Mouse (Mus musculus) thymus, adult 2 months (tissue): ENCODE data around the gene Usp47. TPM values are rescaled to one million over a fixed set of nuclear protein-coding genes. Genes with fewer than 3 reads are reported as not detected.

ENCODE experiments used
- DNase-seq: peaks from one replicate; pipeline ENCODE4 v3.0.0; 2021
- H3K27ac ChIP-seq: fragments of 200-500 bp; 2 replicates; pipeline ENCODE4 v1.5.1; 2012; ENCODE audit warnings: low read length, control low read depth; ENCODE audit not compliant: control insufficient read depth, insufficient read depth
- H3K27me3 ChIP-seq: fragments of 200-500 bp; 2 replicates; pipeline ENCODE4 v1.6.1; 2012; ENCODE audit warnings: mild to moderate bottlenecking, low read length, moderate library complexity, mixed read lengths; ENCODE audit not compliant: control insufficient read depth, insufficient read depth
- H3K36me3 ChIP-seq: fragments of 200-500 bp; 2 replicates; pipeline ENCODE4 v1.6.1; 2012; ENCODE audit warnings: mild to moderate bottlenecking, low read length, moderate library complexity; ENCODE audit not compliant: control insufficient read depth, insufficient read depth
- H3K4me1 ChIP-seq: fragments of 200-500 bp; replicated peaks from 2 replicates; pipeline ENCODE4 v1.6.1; 2012; ENCODE audit warnings: low read length; ENCODE audit not compliant: control insufficient read depth, insufficient read depth
- H3K4me3 ChIP-seq: fragments of 200-500 bp; 2 replicates; pipeline ENCODE4 v1.5.1; 2012; ENCODE audit warnings: mild to moderate bottlenecking, low read length, control low read depth, moderate library complexity; ENCODE audit not compliant: control insufficient read depth, insufficient read depth
- CTCF ChIP-seq: fragments of 200-500 bp; IDR thresholded peaks from 2 replicates; pipeline ENCODE4 v1.5.1; 2012; ENCODE audit warnings: mild to moderate bottlenecking, control low read depth, low read length, moderate library complexity, borderline replicate concordance; ENCODE audit not compliant: control insufficient read depth, poor library complexity, insufficient read depth; ENCODE audit errors: extremely low read depth
- POLR2A ChIP-seq: fragments of 200-500 bp; IDR thresholded peaks from 2 replicates; pipeline ENCODE4 v1.6.1; 2012; ENCODE audit warnings: mild to moderate bottlenecking, low read length, control low read depth, moderate library complexity; ENCODE audit not compliant: control insufficient read depth, poor library complexity, insufficient read depth; ENCODE audit errors: extremely low read depth
- WGBS: fragments of 180-500 bp; shearing (Covaris S2); methylation state at CpG from one replicate; pipeline ENCODE4 v1.1.7; 2018; 5-methylcytosine and 5-hydroxymethylcytosine counted together
- polyA plus RNA-seq: library from polyadenylated mRNA; depleted of rRNA; stranded (reverse); fragments of >200 nt; gene quantifications from 2 replicates; pipeline ENCODE4 v1.2.3, GENCODE M21; 2012; rRNA removed

Usp47 gene
- polyA plus RNA-seq: 12.6 and 13.2 TPM in 2 replicates

DNA sequence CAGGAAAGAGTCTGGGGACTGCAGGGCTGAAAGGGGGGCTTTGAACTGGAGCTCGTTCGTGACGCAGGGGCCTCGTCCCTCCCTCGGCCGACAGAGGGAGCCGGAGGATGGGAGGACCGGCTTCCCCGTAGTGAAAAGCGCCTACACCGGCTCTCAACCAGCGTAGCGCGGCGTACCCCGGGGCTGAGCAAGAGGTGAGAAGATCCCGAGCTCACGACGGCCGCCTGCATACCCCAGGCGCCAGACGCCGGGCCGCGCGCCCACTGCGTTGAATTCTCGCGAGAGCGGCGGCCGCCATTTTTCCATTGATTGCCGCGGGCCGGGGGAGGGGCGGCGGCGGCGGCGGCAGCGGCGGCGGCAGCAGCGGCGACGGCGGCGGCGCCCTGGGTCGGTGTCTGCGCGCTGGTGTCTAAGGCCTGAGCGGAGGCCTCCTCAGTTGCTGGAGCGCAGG, at the start of gene Usp47:
TSS of gene Usp47 (plus strand) at position 355 of the 451 bp plus-strand sequence.
- TF ChIP-seq POLR2A (peak; percentile 69; the same call in 1 of the 2 replicates), CTCF (peak; percentile 72; the same call in 1 of the 2 replicates)
- WGBS: 1% methylated on average over 54 of the region's 54 CpGs
- Histone ChIP-seq H3K36me3 (no peaks in the 10 kb centered on the region; the same call in 1 of the 2 replicates), H3K27ac (peak within 1 kb of the TSS; percentile 40), H3K4me3 (peak within 1 kb of the TSS; percentile 95), H3K4me1 (peaks cover 4% of the 10 kb centered on the region), H3K27me3 (no peaks in the 10 kb centered on the region)
- peak; percentile 89 for DNase-seq

- no peak overlapping the region for H3K4me3 ChIP-seq
- H3K27ac ChIP-seq: no peak overlapping the region
- no peaks in the 10 kb centered on the region for H3K36me3 ChIP-seq
- no peaks in the 10 kb centered on the region for H3K4me1 ChIP-seq
- H3K27me3 ChIP-seq: no peaks in the 10 kb centered on the region
- no peak for DNase-seq
- TF ChIP-seq POLR2A (no peak), CTCF (no peak)
- WGBS: 20% methylated on average over 2 of the region's 2 CpGs
Measured at GRCm38 (mm10) chr7:111976401-111976800, 46.9 kb upstream of the Usp47 start.

DNA sequence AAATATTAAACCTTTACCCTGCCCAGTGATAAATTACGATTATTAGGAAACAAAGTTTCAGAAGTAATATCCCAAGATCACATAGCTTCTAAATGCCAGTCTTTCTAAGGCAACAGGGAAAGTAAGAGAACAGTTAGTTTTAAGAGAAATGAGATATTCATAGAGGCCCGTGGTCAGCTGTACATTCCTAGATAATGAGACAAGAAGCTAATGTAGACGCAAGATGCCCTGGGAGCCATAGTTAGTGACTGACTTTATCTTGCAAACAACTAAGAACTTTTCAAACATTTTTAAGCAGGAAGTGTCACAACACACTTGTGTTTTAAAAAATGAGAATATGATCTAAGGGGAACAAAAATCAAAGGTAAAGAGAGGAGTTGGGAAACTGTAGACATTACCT, 45.4 kb upstream of the Usp47 start:
- 95% methylated on average over 3 of the region's 3 CpGs for WGBS
- H3K27ac ChIP-seq: no peak overlapping the region
- H3K4me3 ChIP-seq: no peak overlapping the region
- DNase-seq: no peak
- H3K36me3 ChIP-seq: no peaks in the 10 kb centered on the region
- H3K4me1 ChIP-seq: no peaks in the 10 kb centered on the region
- H3K27me3 ChIP-seq: no peaks in the 10 kb centered on the region
- no peak for TF ChIP-seq POLR2A

DNA sequence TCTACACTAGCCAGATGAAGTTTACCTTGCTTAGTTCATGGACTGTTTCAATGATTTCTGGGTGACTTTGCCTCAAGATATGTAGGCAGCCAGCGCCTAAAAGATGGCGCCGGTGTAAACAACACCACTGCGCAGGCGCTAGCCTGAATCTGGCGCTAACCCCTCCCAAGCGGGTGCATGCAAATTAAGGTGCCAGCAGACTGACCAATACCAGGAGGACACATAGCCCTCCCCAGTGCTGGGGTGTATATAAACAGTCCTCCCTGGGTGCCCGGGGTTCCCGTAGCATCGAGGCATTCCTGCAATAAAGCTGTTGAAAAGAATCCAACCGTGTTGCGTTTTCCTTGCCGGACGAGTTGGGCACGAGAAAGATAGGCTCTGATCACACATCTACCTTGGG, 41.0 kb upstream of the Usp47 start:
- no peak overlapping the region for H3K4me3 ChIP-seq
- H3K4me1 ChIP-seq: no peaks in the 10 kb centered on the region
- no peak overlapping the region for H3K27ac ChIP-seq
- 98% methylated on average over 15 of the region's 15 CpGs for WGBS
- no peak for DNase-seq
- no peak for TF ChIP-seq CTCF
- no peak for TF ChIP-seq POLR2A
- no peaks in the 10 kb centered on the region for H3K27me3 ChIP-seq
- H3K36me3 ChIP-seq: no peaks in the 10 kb centered on the region

DNA sequence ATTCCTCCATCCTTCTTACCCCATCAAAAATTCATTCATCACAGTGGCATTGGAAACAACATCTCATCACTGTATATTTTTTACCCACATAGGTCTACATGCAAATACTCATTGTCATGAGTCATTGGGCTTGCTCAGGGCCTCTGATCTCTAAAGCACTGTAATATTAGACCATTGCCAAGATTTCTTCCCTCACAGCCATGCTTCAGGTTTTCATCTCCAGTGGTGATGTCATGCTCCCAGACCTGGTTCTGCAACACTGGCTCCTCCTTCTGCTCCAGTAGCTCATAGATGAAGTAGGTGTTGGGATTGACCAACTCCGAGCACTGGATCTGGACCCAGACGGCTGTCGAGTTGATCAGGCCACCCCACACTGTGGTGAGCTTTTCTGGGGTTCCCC, 38.8 kb upstream of the Usp47 start:
- no peak for TF ChIP-seq POLR2A
- TF ChIP-seq CTCF: no peak
- no peaks in the 10 kb centered on the region for H3K27me3 ChIP-seq
- no peak overlapping the region for H3K27ac ChIP-seq
- no peak overlapping the region for H3K4me3 ChIP-seq
- H3K36me3 ChIP-seq: no peaks in the 10 kb centered on the region
- 93% methylated on average over 3 of the region's 3 CpGs for WGBS
- DNase-seq: no peak
- no peaks in the 10 kb centered on the region for H3K4me1 ChIP-seq

DNA sequence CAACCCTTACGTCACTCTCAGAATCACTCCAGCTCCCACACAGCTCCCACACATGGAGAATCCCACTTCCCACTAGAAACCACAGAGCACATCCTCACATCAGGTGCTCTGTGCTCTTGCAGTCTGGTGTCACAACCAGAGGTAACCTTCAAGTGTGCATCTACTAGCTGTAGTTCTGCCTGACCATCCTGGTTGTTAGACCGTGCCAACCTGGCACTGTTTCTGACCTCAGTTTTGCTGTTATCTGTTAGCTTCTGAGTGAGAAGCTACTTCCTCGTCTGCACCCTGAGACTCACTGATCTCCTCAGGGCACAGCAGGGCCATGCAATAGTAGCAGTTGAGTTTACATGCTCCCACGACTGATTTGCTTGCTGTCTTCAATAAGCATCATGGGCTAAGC, 38.0 kb upstream of the Usp47 start:
- Histone ChIP-seq H3K4me1 (no peaks in the 10 kb centered on the region), H3K4me3 (no peak overlapping the region)
- 69% methylated on average over 4 of the region's 4 CpGs for WGBS

DNA sequence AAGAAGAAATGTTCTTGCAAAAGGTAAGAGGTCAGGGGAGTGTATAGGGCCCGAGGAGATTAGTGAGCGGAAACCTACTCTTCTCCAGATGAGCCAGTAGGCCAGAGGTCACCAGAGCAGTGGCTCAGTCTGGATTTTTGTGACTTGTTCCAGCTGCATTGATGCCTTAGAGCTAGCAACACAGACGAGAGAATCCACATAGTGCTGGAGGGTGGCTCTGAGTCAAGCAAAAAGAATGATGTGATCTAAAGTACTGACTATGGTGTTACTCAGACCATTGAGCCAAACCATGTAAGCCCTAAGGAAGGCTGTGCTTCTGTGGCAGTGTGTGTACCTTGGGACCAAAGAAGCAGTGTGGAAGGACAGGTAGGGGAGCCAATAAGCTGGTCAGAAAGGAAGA, 36.4 kb upstream of the Usp47 start:
- 88% methylated on average over 3 of the region's 3 CpGs for WGBS
- no peaks in the 10 kb centered on the region for H3K27me3 ChIP-seq
- H3K4me3 ChIP-seq: no peak overlapping the region
- H3K36me3 ChIP-seq: no peaks in the 10 kb centered on the region
- no peak for TF ChIP-seq POLR2A
- TF ChIP-seq CTCF: no peak
- DNase-seq: no peak
- H3K27ac ChIP-seq: no peak overlapping the region
- no peaks in the 10 kb centered on the region for H3K4me1 ChIP-seq

More for the DNA sequence above, 38.0 kb upstream of the Usp47 start:
- no peaks in the 10 kb centered on the region for H3K27me3 ChIP-seq
- H3K36me3 ChIP-seq: no peaks in the 10 kb centered on the region
- TF ChIP-seq CTCF (no peak), POLR2A (no peak)
- DNase-seq: no peak
- H3K27ac ChIP-seq: no peak overlapping the region
